Mouse (Mus musculus) layer of hippocampus, adult 9-11 months (tissue): ENCODE data around the gene Zfp62.

Experiments
- DNase-seq: peaks from one replicate; pipeline ENCODE4 v3.0.0; 2022

Gene Zfp62

GRCm38 (mm10) chr11:49207495-49207894 lies 4.4 kb downstream of the Zfp62 start:
- no peak for DNase-seq

GRCm38 (mm10) chr11:49212577-49212976 lies 9.5 kb downstream of the Zfp62 start:
- DNase-seq = no peak

- no peak for DNase-seq
These were observed 10.4 kb downstream of the Zfp62 start for GRCm38 (mm10) chr11:49213505-49213904.

GRCm38 (mm10) chr11:49219271-49219670 lies 16.2 kb downstream of the Zfp62 start:
- no peak for DNase-seq

- no peak for DNase-seq
These were observed 21.4 kb downstream of the Zfp62 start for GRCm38 (mm10) chr11:49224455-49224854.

GRCm38 (mm10) chr11:49232781-49233180 lies 29.7 kb downstream of the Zfp62 start:
- no peak for DNase-seq

GRCm38 (mm10) chr11:49235459-49236207 lies 32.5 kb downstream of the Zfp62 start:
- no peak for DNase-seq

- DNase-seq = no peak
These were observed 33.8 kb downstream of the Zfp62 start for GRCm38 (mm10) chr11:49236891-49237290.

- no peak for DNase-seq
These were observed 34.4 kb downstream of the Zfp62 start for GRCm38 (mm10) chr11:49237532-49237931.

GRCm38 (mm10) chr11:49240310-49240709 lies 37.2 kb downstream of the Zfp62 start:
- no peak for DNase-seq

- DNase-seq = no peak
These were observed 37.8 kb downstream of the Zfp62 start for GRCm38 (mm10) chr11:49240874-49241273.

GRCm38 (mm10) chr11:49241471-49241870 lies 38.4 kb downstream of the Zfp62 start:
- DNase-seq = no peak

- no peak for DNase-seq
These were observed 40.0 kb downstream of the Zfp62 start for GRCm38 (mm10) chr11:49242944-49243626.

GRCm38 (mm10) chr11:49243727-49244594 lies 40.9 kb downstream of the Zfp62 start, which contains the start of gene Mgat1:
Gene Mgat1, plus strand, starts transcription at chr11:49244191.
- peak; percentile 95 for DNase-seq

- no peak for DNase-seq
These were observed 41.5 kb downstream of the Zfp62 start for GRCm38 (mm10) chr11:49244595-49244930.

GRCm38 (mm10) chr11:49245176-49245575 lies 42.1 kb downstream of the Zfp62 start:
- DNase-seq = no peak

- DNase-seq = no peak
These were observed 42.7 kb downstream of the Zfp62 start for GRCm38 (mm10) chr11:49245634-49246415.

GRCm38 (mm10) chr11:49246523-49246922 lies 43.4 kb downstream of the Zfp62 start:
- DNase-seq = no peak

- no peak for DNase-seq
These were observed 44.2 kb downstream of the Zfp62 start for GRCm38 (mm10) chr11:49247255-49247654.

- DNase-seq = peak; percentile 65
These were observed 45.3 kb downstream of the Zfp62 start for GRCm38 (mm10) chr11:49248226-49248973.

- no peak for DNase-seq
These were observed 46.0 kb downstream of the Zfp62 start for GRCm38 (mm10) chr11:49248974-49249700.
